Mouse (Mus musculus) erythroblast, embryonic 14.5 days (primary cell): ENCODE results near the gene Fntb.

Experiments
- GATA1 ChIP-seq: IDR thresholded peaks from 2 replicates; pipeline ENCODE4 v1.6.1; 2012; ENCODE audit warnings: low read length, inconsistent platforms, mixed read lengths
- TAL1 ChIP-seq: IDR thresholded peaks from 3 replicates; pipeline ENCODE4 v1.6.1; 2012; ENCODE audit warnings: low read length, inconsistent platforms, mixed read lengths

DNA sequence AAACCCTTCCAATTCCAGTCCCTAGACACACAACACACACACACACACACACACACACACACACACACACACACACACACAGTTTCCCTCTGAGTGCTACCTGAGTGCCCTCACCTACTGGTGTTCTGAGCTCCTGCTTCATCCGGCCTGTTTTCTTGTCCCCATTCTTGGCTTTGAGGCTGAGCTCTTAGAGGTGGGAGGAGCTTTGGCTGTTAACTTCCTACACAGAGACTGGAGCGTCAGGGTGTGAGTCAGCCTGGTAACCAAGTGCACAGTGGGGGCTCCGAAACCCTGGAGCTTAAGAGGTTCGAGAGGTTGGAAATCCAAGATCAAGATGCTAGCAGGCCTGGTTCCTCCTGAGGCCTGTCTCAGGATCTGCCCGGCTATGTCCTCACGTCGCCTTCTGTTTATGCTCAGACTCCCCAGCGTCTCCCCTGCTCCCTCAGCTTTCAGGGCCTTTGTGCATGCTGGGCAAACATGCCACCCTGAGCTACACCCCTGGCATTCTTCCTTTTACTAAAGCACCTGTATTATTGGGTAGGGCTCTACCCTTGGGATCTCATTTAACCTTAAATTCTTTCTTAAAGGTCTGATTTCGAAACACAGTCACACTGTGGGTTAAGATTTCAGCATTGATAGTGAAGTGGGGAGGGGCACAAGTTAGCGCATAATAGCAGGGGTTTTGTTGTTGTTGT, 102.3 kb downstream of the Fntb start:
- TF ChIP-seq GATA1 (no peak), TAL1 (no peak)
